Mouse (Mus musculus) liver, adult 2 months (tissue): ENCODE results near the gene Calr3.

Experiments
- CTCF ChIP-seq: fragments of 200-500 bp; IDR thresholded peaks from 2 replicates; pipeline ENCODE4 v1.5.1; 2011; ENCODE audit warnings: low read depth, low read length, control low read depth
- POLR2A ChIP-seq: fragments of 200-500 bp; IDR thresholded peaks from 2 replicates; pipeline ENCODE4 v1.6.1; 2011; ENCODE audit warnings: low read length, control low read depth; ENCODE audit not compliant: insufficient read depth; ENCODE audit errors: extremely low read depth

GRCm38 (mm10) chr8:72487014-72487413 is 43.3 kb upstream of the Calr3 start:
- TF ChIP-seq CTCF (no peak), POLR2A (no peak)
